Mouse (Mus musculus) midbrain, postnatal 0 days (tissue): Measurements from ENCODE around the gene H1f0. TPM values are rescaled to one million over a fixed set of nuclear protein-coding genes. Genes with fewer than 3 reads are reported as not detected.

ENCODE experiments used
- ATAC-seq: fragments of 200-750 bp; cut with Nextera tagmentation; 2 replicates; pipeline ENCODE4 v1.8.0; 2017; ENCODE audit warnings: moderate number of reproducible peaks, mild to moderate bottlenecking, moderate TSS enrichment, moderate library complexity; ENCODE audit not compliant: low FRiP score
- DNase-seq: peaks from one replicate; pipeline ENCODE4 v3.0.0-alpha.2; 2015; ENCODE audit warnings: low spot score
- H3K27ac ChIP-seq: fragments of 300-500 bp; sonication (generic); 2 replicates; pipeline ENCODE4 v1.5.1; 2014; ENCODE audit warnings: low read depth, mild to moderate bottlenecking, low read length, mixed read lengths
- H3K27me3 ChIP-seq: fragments of 300-500 bp; sonication (generic); 2 replicates; pipeline ENCODE4 v1.6.1; 2014; ENCODE audit warnings: low read length, control low read depth, mixed read lengths; ENCODE audit not compliant: insufficient read depth
- H3K36me3 ChIP-seq: fragments of 300-500 bp; sonication (generic); 2 replicates; pipeline ENCODE4 v1.6.1; 2014; ENCODE audit warnings: low read length, control low read depth, mixed read lengths; ENCODE audit not compliant: insufficient read depth
- H3K4me1 ChIP-seq: fragments of 300-500 bp; sonication (generic); 2 replicates; pipeline ENCODE4 v1.6.1; 2014; ENCODE audit warnings: mild to moderate bottlenecking, control low read depth, antibody characterized with exemption, low read length, mixed read lengths; ENCODE audit not compliant: insufficient read depth
- H3K4me2 ChIP-seq: fragments of 300-500 bp; sonication (generic); 2 replicates; pipeline ENCODE4 v1.6.1; 2014; ENCODE audit warnings: low read depth, mild to moderate bottlenecking, low read length, mixed read lengths; ENCODE audit not compliant: poor library complexity, severe bottlenecking
- H3K4me3 ChIP-seq: fragments of 300-500 bp; sonication (generic); 2 replicates; pipeline ENCODE4 v1.5.1; 2014; ENCODE audit warnings: low read depth, mild to moderate bottlenecking, low read length, moderate library complexity
- H3K9ac ChIP-seq: fragments of 300-500 bp; sonication (generic); replicated peaks from 2 replicates; pipeline ENCODE4 v1.6.1; 2014; ENCODE audit warnings: mild to moderate bottlenecking, low read length, moderate library complexity, mixed read lengths; ENCODE audit not compliant: poor library complexity, severe bottlenecking
- H3K9me3 ChIP-seq: fragments of 300-500 bp; sonication (generic); 2 replicates; pipeline ENCODE4 v1.6.1; 2016; ENCODE audit warnings: low read length, control low read depth
- CTCF ChIP-seq: IDR thresholded peaks from 2 replicates; pipeline ENCODE4 v1.5.1; 2016; ENCODE audit warnings: antibody characterized with exemption, mild to moderate bottlenecking
- WGBS: fragments of 180-500 bp; shearing (Covaris S2); extraction: QIAGEN DNeasy Blood & Tissue Kit; methylation state at CpG from one replicate; pipeline ENCODE4 v1.1.7; 2014; 5-methylcytosine and 5-hydroxymethylcytosine counted together
- polyA plus RNA-seq: library from polyadenylated mRNA; unstranded; fragments of >200 nt; fragmentation: Nextera tagmentation; extraction: Ambion mirVana; gene quantifications from 2 replicates; pipeline ENCODE4 v1.2.1, GENCODE M21; 2015
- total RNA-seq: library from RNA; depleted of rRNA; stranded (reverse); fragments of >200 nt; gene quantifications from 2 replicates; pipeline ENCODE4 v1.2.3, GENCODE M21; 2014

Gene H1f0
- total and polyA plus RNA-seq, 2 experiments from 2014 or later: 132 to 144 TPM

- Histone ChIP-seq H3K27ac (no peak overlapping the region), H3K27me3 (peaks cover 17% of the 10 kb centered on the region), H3K36me3 (0 out of 2 replicates have a peak, but pooled peaks cover 6% of the 10 kb centered on the region), H3K4me2 (peak overlapping the region; percentile 49), H3K4me3 (peak overlapping the region; percentile 29), H3K9me3 (no peaks in the 10 kb centered on the region), H3K4me1 (no peaks in the 10 kb centered on the region; the same call in 1 of the 2 replicates), H3K9ac (peak overlapping the region; percentile 13)
- TF ChIP-seq CTCF: no peak
- DNase-seq (peak; percentile 44), ATAC-seq (no peak)
- 24% methylated on average over 24 of the region's 24 CpGs for WGBS
These were observed 12.5 kb downstream of the H1f0 start for GRCm38 (mm10) chr15:79040501-79041416.

- DNase-seq: no peak
- H3K4me1 ChIP-seq: no peaks in the 10 kb centered on the region; the same call in 1 of the 2 replicates
- WGBS: 84% methylated on average over 6 of the region's 6 CpGs
- H3K27me3 ChIP-seq: peaks cover 17% of the 10 kb centered on the region
- H3K9me3 ChIP-seq: no peaks in the 10 kb centered on the region
- H3K4me2 ChIP-seq: peak within 1 kb of the TSS; percentile 80
- no peak for ATAC-seq
- peak within 1 kb of the TSS; percentile 51 for H3K27ac ChIP-seq
- H3K4me3 ChIP-seq: peak within 1 kb of the TSS; percentile 52
- peak within 1 kb of the TSS; percentile 66 for H3K9ac ChIP-seq
- TF ChIP-seq CTCF: no peak
- H3K36me3 ChIP-seq: 0 out of 2 replicates have a peak, but pooled peaks cover 3% of the 10 kb centered on the region
These were observed 13.3 kb downstream of the H1f0 start, which contains the start of gene Galr3 for GRCm38 (mm10) chr15:79041585-79041984. Gene Galr3 (plus strand): TSS chr15:79041885.

- Histone ChIP-seq H3K4me3 (peak overlapping the region; percentile 52), H3K36me3 (no peaks in the 10 kb centered on the region), H3K27me3 (peaks cover 17% of the 10 kb centered on the region), H3K9me3 (no peaks in the 10 kb centered on the region), H3K4me1 (no peaks in the 10 kb centered on the region; the same call in 1 of the 2 replicates), H3K9ac (peak overlapping the region; percentile 66), H3K4me2 (peak overlapping the region; percentile 80), H3K27ac (peak overlapping the region; percentile 51)
- under 1% methylated on average over 97 of the region's 105 CpGs for WGBS
- peak; percentile 57 for DNase-seq
- TF ChIP-seq CTCF: peak; percentile 34; the same call in 1 of the 2 replicates
- peak; percentile 57 for ATAC-seq
These were observed 14.7 kb downstream of the H1f0 start for GRCm38 (mm10) chr15:79042721-79043491.

GRCm38 (mm10) chr15:79044837-79045236 lies 16.6 kb downstream of the H1f0 start:
- no peak for DNase-seq
- Histone ChIP-seq H3K36me3 (no peaks in the 10 kb centered on the region), H3K9me3 (no peaks in the 10 kb centered on the region), H3K4me2 (no peak overlapping the region), H3K27me3 (peaks cover 17% of the 10 kb centered on the region), H3K9ac (no peak overlapping the region), H3K4me3 (no peak overlapping the region), H3K27ac (no peak overlapping the region), H3K4me1 (no peaks in the 10 kb centered on the region)
- 22% methylated on average over 4 of the region's 4 CpGs for WGBS
- no peak for TF ChIP-seq CTCF
- ATAC-seq: no peak

GRCm38 (mm10) chr15:79048186-79048585 lies 19.9 kb downstream of the H1f0 start:
- Histone ChIP-seq H3K4me3 (no peak overlapping the region), H3K4me1 (no peaks in the 10 kb centered on the region), H3K9me3 (no peaks in the 10 kb centered on the region), H3K27me3 (peaks cover 4% of the 10 kb centered on the region; the same call in 1 of the 2 replicates), H3K36me3 (peaks cover 5% of the 10 kb centered on the region), H3K27ac (no peak overlapping the region), H3K4me2 (no peak overlapping the region), H3K9ac (no peak overlapping the region)
- ATAC-seq: no peak
- TF ChIP-seq CTCF: no peak
- no peak for DNase-seq
- WGBS: 68% methylated on average over 4 of the region's 4 CpGs
